Mouse (Mus musculus) limb, embryonic 13.5 days (tissue): Measurements from ENCODE around the gene Nprl3. TPM values are rescaled to one million over a fixed set of nuclear protein-coding genes. Genes with fewer than 3 reads are reported as not detected.
A peak's percentile ranks its signal among the peaks of the same experiment; 100 is the strongest.

ENCODE experiments used
- ATAC-seq: fragments of 200-750 bp; cut with Nextera tagmentation; 2 replicates; pipeline ENCODE4 v1.8.0; 2017; ENCODE audit warnings: low read depth, moderate number of reproducible peaks, moderate TSS enrichment; ENCODE audit not compliant: low FRiP score
- H3K27ac ChIP-seq: fragments of 300-500 bp; sonication (generic); 2 replicates; pipeline ENCODE4 v1.5.1; 2015; ENCODE audit warnings: inconsistent platforms, mild to moderate bottlenecking, moderate library complexity
- H3K27me3 ChIP-seq: fragments of 300-500 bp; sonication (generic); 2 replicates; pipeline ENCODE4 v1.6.1; 2015; ENCODE audit warnings: mild to moderate bottlenecking, inconsistent platforms
- H3K36me3 ChIP-seq: fragments of 300-500 bp; sonication (generic); 2 replicates; pipeline ENCODE4 v1.6.1; 2015; ENCODE audit warnings: inconsistent platforms, mild to moderate bottlenecking, moderate library complexity
- H3K4me1 ChIP-seq: fragments of 300-500 bp; sonication (generic); 2 replicates; pipeline ENCODE4 v1.6.1; 2015; ENCODE audit warnings: inconsistent platforms
- H3K4me2 ChIP-seq: fragments of 300-500 bp; sonication (generic); replicated peaks from 2 replicates; pipeline ENCODE4 v1.6.1; 2015; ENCODE audit warnings: inconsistent platforms, mild to moderate bottlenecking, moderate library complexity
- H3K4me3 ChIP-seq: fragments of 300-500 bp; sonication (generic); 2 replicates; pipeline ENCODE4 v1.5.1; 2015; ENCODE audit warnings: moderate library complexity, mild to moderate bottlenecking, inconsistent platforms
- H3K9ac ChIP-seq: fragments of 300-500 bp; sonication (generic); 2 replicates; pipeline ENCODE4 v1.6.1; 2015; ENCODE audit warnings: mild to moderate bottlenecking, inconsistent platforms
- H3K9me3 ChIP-seq: fragments of 300-500 bp; sonication (generic); 2 replicates; pipeline ENCODE4 v1.6.1; 2016; ENCODE audit warnings: inconsistent platforms
- whole genome bisulfite sequencing: fragments of 180-500 bp; shearing (Covaris S2); methylation state at CpG from one replicate; pipeline ENCODE4 v1.1.7; 2015; 5-methylcytosine and 5-hydroxymethylcytosine counted together
- polyA plus RNA-seq: library from polyadenylated mRNA; unstranded; fragments of >200 nt; fragmentation: Nextera tagmentation; extraction: Ambion mirVana; gene quantifications from 2 replicates; pipeline ENCODE4 v1.2.1, GENCODE M21; 2015

The Nprl3 gene
- polyA plus RNA-seq, 1 experiment from 2014 or later = 47.0 TPM

DNA sequence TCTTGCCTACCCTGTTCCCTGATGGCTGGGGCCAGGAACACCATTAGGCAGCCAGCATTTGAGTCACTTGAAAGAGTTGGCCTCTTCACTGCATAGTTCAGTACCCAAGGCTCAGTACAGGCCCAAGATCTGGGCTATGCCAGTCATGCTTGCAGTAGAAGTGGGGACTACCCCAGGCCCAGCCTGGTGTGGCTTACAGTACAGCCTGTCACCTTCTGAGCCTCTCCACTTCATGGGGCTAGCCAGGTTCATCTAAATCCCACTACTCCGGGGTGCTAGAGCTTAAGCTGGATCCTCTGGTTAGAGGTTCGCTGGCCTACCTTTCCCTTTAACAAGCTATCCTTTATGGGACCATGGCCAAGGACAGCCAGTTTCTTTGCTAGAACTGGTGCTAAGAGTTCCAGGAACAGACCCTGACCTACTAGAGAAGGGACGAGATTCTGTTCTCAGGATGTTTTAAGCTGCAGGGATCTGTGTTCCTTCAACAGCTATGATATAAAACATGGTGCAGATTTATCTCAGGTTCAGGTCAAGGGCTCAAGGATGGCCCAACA, 39.1 kb downstream of the Nprl3 start:
- Histone ChIP-seq H3K4me1 (peaks cover 47% of the 10 kb centered on the region), H3K9me3 (no peaks in the 10 kb centered on the region), H3K4me3 (no peak overlapping the region), H3K4me2 (no peak overlapping the region), H3K36me3 (peaks cover 52% of the 10 kb centered on the region), H3K27ac (no peak overlapping the region), H3K27me3 (no peaks in the 10 kb centered on the region), H3K9ac (0 out of 2 replicates have a peak overlapping the region, but pooled peaks have one; percentile 84)
- no peak for ATAC-seq
- WGBS = 95% methylated on average over 3 of the region's 3 CpGs

DNA sequence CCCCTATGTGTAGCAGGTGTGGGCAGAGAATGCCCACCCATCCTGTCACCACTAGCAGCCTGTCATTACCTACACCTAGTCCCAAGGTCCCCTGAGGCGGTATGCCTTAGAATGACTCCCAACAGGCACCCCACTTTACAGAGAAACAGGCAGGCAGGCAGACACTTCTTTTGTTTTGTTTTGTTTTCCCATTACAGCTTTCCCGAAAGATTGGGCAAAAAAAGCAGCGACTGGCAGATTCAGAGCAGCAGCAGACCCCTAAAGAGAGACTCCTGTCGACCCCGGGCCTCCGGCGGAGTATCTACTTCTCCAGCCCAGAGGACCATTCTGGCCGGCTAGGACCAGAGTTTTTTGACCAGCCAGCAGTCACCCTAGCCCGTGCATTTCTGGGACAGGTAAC, 40.0 kb downstream of the Nprl3 start:
- peaks cover 51% of the 10 kb centered on the region for H3K4me1 ChIP-seq
- H3K4me2 ChIP-seq = peak overlapping the region; percentile 68
- peaks cover 44% of the 10 kb centered on the region for H3K36me3 ChIP-seq
- no peak for ATAC-seq
- no peaks in the 10 kb centered on the region for H3K27me3 ChIP-seq
- no peaks in the 10 kb centered on the region for H3K9me3 ChIP-seq
- WGBS = 87% methylated on average over 9 of the region's 9 CpGs
- H3K9ac ChIP-seq = peak overlapping the region; percentile 84
- H3K27ac ChIP-seq = no peak overlapping the region
- no peak overlapping the region; the same call in 1 of the 2 replicates for H3K4me3 ChIP-seq

DNA sequence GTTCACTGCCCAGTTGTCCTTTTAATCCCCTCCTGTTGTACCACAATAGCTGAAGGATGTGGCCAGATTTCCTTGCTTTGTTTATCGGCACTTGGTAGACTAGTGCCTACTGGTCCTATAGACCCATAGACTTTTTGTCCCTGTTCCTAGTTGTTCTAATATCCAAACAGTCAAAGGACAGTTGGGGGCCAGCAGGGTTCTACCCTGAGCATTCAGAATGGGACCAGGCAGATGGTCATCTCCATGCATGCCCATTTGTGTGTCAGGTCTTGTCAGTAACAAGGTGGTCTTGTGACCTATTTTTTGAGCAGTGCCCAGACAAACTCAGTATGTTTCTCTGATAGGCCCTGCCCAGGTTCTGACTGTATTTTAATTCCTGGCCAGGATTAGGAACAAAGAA, 40.5 kb downstream of the Nprl3 start:
- H3K4me1 ChIP-seq = peaks cover 55% of the 10 kb centered on the region
- H3K4me2 ChIP-seq = peak overlapping the region; percentile 68
- no peak overlapping the region for H3K27ac ChIP-seq
- H3K9ac ChIP-seq = peak overlapping the region; percentile 84
- ATAC-seq = no peak
- WGBS = 45% methylated on average over 1 of the region's 1 CpGs
- H3K27me3 ChIP-seq = no peaks in the 10 kb centered on the region
- H3K4me3 ChIP-seq = peak overlapping the region; percentile 73
- peaks cover 39% of the 10 kb centered on the region for H3K36me3 ChIP-seq
- H3K9me3 ChIP-seq = no peaks in the 10 kb centered on the region

DNA sequence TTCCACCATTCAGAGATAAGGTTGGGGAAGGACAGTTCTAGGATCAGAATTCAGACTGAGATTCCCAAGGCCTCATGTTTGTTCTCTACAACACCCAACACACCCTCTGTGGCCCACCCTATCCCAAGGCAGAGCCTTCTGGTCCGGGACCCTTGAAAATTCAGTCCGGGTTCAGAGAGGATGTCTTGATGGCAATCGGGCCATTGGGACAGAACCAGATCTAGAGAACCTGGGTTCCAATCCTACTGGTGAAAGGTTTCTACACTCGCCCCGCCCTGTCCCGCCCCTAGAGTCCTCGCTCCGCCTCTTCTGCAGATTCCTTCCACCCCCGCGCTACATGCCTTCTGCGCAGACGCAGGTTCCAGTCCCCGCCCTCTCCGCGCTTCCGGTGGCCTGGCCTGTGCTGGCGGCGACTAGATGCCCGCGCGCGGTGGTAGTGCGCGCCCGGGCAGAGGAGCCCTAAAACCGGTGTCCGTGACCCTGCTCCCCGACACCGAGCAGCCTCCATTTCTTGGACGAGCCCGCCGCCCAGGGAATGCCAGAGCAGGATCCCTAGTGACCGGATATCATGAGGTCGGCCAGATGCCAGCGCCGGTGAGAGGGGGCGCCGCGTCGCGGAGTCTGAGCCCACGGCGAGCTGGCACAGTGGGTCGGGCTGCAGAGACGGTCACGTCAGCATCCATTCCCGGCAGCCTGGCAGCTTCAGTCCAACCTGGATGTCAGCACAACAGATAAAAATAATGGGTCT, 41.2 kb downstream of the Nprl3 start, which contains the start of gene Mpg:
Mpg (plus strand) TSS at position 382 of the 748 bp plus-strand sequence.
- WGBS = 4% methylated on average over 47 of the region's 47 CpGs
- H3K9me3 ChIP-seq = no peaks in the 10 kb centered on the region
- H3K9ac ChIP-seq = peak within 1 kb of the TSS; percentile 84

DNA sequence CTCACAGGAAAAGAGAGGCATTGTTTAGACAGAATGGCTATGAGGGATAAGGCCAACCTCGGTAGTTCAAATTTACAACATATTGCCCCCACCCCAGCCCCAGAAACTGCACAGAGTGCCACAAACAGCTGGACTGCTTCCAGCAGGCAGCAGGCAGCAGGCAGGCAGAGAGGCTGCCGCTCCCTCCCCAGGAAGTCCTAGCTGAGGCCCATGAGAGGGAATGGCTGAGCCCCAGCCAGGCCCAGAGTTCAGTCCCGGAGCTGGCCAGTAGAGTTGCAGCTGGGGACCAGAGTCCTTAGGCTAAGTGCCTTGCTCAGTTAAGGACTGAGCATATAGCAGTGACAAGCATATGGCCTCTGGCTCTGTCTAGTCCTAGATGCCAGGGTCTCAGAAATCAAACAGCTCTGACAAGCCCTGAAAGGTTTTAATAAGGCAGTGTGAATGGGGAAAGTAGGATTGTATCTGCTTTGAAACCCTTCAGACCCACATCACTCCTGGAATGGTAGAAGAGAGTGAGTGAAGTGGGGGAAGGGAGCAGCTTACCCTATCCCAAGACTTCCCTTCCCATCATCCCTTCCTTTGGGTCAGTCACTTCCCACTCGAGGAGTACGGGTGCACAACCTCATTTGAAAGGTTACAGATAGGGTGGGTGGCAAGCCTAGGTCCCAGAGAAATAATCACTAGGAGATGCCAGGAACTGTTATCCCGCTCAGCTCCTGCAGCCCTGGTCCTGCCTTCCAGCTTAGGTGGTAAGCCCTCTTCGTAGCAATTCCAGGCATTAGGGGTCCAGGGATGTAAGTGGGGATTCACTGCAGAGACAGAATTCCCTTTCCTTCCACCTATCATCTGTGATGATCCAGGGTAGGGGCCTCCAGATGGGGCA, 42.0 kb downstream of the Nprl3 start:
- H3K27ac ChIP-seq = peak overlapping the region; percentile 88
- H3K4me2 ChIP-seq = peak overlapping the region; percentile 68
- H3K4me3 ChIP-seq = peak overlapping the region; percentile 73; the same call in 1 of the 2 replicates
- WGBS = 43% methylated on average over 7 of the region's 7 CpGs
- H3K4me1 ChIP-seq = peaks cover 62% of the 10 kb centered on the region
- ATAC-seq = no peak
- H3K27me3 ChIP-seq = no peaks in the 10 kb centered on the region
- peak overlapping the region; percentile 26; the same call in 1 of the 2 replicates for H3K9ac ChIP-seq
- peaks cover 23% of the 10 kb centered on the region for H3K36me3 ChIP-seq
- H3K9me3 ChIP-seq = no peaks in the 10 kb centered on the region

More for the DNA sequence above, 41.2 kb downstream of the Nprl3 start, which contains the start of gene Mpg:
- Histone ChIP-seq H3K4me2 (peak within 1 kb of the TSS; percentile 68), H3K4me1 (peaks cover 55% of the 10 kb centered on the region), H3K27ac (peak within 1 kb of the TSS; percentile 88), H3K27me3 (no peaks in the 10 kb centered on the region), H3K36me3 (peaks cover 31% of the 10 kb centered on the region), H3K4me3 (peak within 1 kb of the TSS; percentile 73)
- peak; percentile 75 for ATAC-seq

DNA sequence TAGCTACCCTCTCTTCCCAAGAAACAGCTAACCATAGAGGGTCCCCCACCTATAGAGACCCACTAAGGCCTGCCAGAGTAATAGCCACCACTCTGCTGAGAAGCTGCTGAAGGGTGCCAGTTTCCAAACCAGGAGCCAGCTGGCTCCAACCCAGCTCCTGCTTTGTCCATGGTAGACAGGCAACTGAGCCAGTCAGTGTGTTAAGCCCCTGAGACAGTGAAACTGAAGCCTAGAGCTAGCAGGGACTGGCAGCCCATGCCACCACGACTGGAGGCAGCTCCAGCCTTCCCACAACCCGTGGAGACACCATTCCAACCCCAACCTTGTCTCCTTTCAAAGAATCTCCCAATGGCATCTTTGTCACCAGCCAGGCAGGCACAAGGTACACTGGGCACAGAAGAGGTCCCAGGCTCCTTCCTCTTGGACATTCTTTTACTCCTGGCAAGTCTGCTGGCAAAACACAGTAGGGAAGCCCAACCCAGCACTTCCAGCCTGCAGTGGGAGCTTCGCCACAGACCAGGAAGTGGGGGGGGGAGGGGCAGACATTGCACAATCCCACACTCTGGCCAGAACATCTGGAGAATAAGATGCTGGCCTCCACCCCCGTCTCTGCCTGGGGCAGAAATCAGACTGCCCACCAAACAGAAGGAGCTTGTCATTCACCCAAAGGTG, 42.9 kb downstream of the Nprl3 start:
- WGBS = 13% methylated on average over 4 of the region's 4 CpGs
- Histone ChIP-seq H3K27ac (peak overlapping the region; percentile 88), H3K4me3 (0 out of 2 replicates have a peak overlapping the region, but pooled peaks have one; percentile 2), H3K36me3 (peaks cover 15% of the 10 kb centered on the region), H3K4me2 (peak overlapping the region; percentile 68), H3K9ac (peak overlapping the region; percentile 26; the same call in 1 of the 2 replicates), H3K27me3 (no peaks in the 10 kb centered on the region), H3K9me3 (no peaks in the 10 kb centered on the region), H3K4me1 (peaks cover 71% of the 10 kb centered on the region)
- ATAC-seq = peak; percentile 21; the same call in 1 of the 2 replicates

DNA sequence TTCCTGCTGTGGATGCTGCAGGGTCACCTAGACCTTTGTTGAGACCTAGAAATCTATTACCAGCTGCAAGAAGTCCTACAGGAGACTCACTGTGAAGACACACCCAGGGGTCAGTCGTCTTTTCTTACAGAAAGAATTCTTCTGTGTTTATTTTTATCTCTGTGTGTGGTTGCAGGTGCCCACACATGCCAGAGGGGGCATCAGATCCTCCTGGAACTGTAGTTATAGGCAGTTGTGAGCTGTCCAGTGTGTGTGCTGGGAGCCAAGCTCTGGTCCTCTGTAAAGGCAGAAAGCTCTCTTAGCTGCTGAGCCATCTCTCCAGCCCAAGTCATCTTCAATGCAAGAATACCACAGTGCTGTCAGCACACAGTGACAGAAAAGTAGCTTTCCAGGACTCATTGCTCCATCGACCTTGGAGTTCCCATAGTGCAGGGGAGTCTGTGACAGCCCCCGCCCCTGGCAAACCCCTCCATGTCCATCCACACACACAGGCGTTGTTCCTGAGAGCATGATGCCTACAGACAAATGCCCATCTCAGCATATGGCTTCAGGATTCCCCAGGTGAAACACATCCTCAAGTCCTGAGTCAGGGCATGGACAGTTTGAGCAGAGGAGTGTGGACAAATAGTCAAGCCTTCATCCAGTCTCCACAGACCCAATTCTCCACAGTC, 44.1 kb downstream of the Nprl3 start:
- no peak for ATAC-seq
- Histone ChIP-seq H3K4me1 (peaks cover 82% of the 10 kb centered on the region), H3K27me3 (no peaks in the 10 kb centered on the region), H3K9ac (no peak overlapping the region), H3K4me2 (0 out of 2 replicates have a peak overlapping the region, but pooled peaks have one; percentile 92), H3K36me3 (peaks cover 8% of the 10 kb centered on the region; the same call in 1 of the 2 replicates), H3K27ac (no peak overlapping the region), H3K4me3 (no peak overlapping the region), H3K9me3 (no peaks in the 10 kb centered on the region)
- 70% methylated on average over 4 of the region's 4 CpGs for WGBS

DNA sequence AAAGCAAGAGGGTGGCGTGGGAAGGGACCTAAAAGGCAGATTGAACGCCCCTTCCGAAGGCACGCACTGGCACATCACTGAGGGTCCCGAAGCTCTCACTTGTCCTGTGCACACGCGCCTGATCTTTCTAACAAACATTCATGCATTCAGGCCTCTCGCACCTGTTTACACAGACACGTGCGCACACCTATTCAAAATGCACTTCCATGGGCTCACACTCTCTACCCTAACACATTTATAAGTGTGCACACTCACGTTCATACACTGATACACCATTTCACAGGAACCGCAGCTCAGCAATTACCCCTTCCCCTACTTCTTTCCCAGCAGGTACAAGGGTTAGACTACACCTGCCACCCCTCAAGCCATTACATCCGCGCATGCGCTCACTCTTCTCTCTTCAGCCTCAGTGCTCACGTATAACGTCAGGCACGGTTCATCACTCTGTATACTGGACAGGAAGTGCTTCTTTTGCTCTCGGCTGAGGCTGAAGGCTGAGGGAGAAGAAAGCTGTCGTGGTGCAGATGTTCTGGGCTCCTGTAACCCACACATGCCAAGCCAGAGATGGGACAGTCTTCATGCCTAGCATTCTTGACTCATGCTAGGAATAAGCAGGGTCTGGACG, 44.8 kb downstream of the Nprl3 start:
- Histone ChIP-seq H3K36me3 (0 out of 2 replicates have a peak, but pooled peaks cover 5% of the 10 kb centered on the region), H3K4me1 (peaks cover 83% of the 10 kb centered on the region), H3K4me3 (peak overlapping the region; percentile 92), H3K27ac (peak overlapping the region; percentile 92; the same call in 1 of the 2 replicates), H3K9me3 (no peaks in the 10 kb centered on the region), H3K4me2 (peak overlapping the region; percentile 92), H3K9ac (peak overlapping the region; percentile 98), H3K27me3 (no peaks in the 10 kb centered on the region)
- ATAC-seq = no peak
- 9% methylated on average over 21 of the region's 21 CpGs for WGBS

DNA sequence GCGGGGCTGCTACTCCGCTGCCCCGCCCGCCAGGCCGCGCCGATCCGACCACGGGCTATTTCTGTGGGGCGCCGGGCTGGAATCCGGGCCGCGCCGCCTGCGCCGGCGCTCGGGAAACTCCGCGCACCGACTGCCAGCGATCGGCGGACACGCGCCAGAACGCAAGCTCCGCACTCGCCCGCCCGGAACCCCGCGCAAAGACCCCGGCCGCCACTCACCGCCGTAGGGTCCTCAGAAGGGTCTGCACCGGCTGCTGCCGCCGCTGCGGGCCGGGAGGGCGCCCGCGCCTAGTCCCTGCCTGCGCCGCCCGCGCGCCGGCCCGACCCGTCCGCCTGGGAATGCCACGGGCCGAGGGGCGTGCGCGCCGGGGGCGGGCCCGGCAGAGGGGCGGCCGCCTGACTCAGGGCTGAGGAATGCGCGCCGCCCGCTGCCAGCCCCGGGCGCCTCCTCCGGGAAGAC, 45.5 kb downstream of the Nprl3 start, which contains the start of gene Rhbdf1:
Rhbdf1 (minus strand) TSS at position 350 of the 459 bp plus-strand sequence.
- ATAC-seq = peak; percentile 30; the same call in 1 of the 2 replicates
- peaks cover 83% of the 10 kb centered on the region for H3K4me1 ChIP-seq
- under 1% methylated on average over 39 of the region's 72 CpGs for WGBS

DNA sequence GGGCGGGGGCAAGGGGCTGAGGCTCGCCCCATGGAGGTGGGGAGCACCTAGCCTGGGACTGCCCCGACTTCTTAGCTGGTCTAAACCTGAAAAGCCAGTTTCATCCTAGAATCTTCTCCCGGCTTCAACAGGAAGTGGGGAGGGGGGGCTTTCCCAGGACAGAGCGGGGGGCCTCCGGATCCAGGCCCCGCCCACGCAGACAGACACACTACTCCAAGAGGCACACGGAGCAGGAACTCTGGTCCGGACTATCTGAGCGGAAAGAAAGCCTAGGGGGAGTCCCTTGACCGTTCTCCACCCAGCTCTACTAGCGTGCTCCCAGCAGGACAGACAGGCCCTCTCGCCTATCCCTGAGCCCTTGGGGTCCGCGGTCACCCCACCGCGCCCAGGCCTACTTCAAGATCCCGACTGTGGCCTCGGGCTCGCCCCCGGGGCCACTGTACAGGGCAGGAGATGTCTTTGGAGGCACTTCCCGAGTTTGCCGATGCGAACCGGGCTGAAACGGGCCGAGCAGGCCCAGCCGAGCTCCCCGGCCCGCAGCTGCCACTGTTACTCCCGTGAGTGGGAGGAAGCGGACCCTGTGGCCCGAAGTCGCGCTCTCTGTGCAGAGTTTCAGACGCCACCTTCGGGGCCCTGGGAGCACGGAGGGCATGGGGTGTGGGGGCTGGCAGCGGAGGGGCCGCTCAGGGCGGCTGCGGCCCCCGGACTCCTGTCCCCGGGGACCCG, 46.1 kb downstream of the Nprl3 start:
- Histone ChIP-seq H3K9ac (peak overlapping the region; percentile 98), H3K27ac (peak overlapping the region; percentile 92), H3K27me3 (no peaks in the 10 kb centered on the region), H3K36me3 (0 out of 2 replicates have a peak, but pooled peaks cover 5% of the 10 kb centered on the region), H3K4me2 (peak overlapping the region; percentile 92), H3K4me3 (peak overlapping the region; percentile 92), H3K9me3 (no peaks in the 10 kb centered on the region), H3K4me1 (peaks cover 81% of the 10 kb centered on the region)
- WGBS = under 1% methylated on average over 43 of the region's 46 CpGs
- peak; percentile 64 for ATAC-seq

More for the DNA sequence above, 45.5 kb downstream of the Nprl3 start, which contains the start of gene Rhbdf1:
- Histone ChIP-seq H3K9me3 (no peaks in the 10 kb centered on the region), H3K27ac (peak within 1 kb of the TSS; percentile 92), H3K4me3 (peak within 1 kb of the TSS; percentile 92), H3K27me3 (no peaks in the 10 kb centered on the region), H3K9ac (peak within 1 kb of the TSS; percentile 98), H3K4me2 (peak within 1 kb of the TSS; percentile 92), H3K36me3 (0 out of 2 replicates have a peak, but pooled peaks cover 5% of the 10 kb centered on the region)
